Mouse (Mus musculus) heart, adult 2 months (tissue): ENCODE data around the gene P2rx4.

ENCODE experiments used
- CTCF ChIP-seq: fragments of 200-600 bp; IDR thresholded peaks from 2 replicates; pipeline ENCODE4 v1.8.1; 2022; ENCODE audit warnings: antibody characterized with exemption, mild to moderate bottlenecking, moderate library complexity
- EP300 ChIP-seq: fragments of 200-500 bp; IDR thresholded peaks from 2 replicates; pipeline ENCODE4 v1.6.1; 2011; ENCODE audit warnings: low read depth, low read length, control low read depth; ENCODE audit not compliant: insufficient read depth
- POLR2A ChIP-seq: fragments of 200-500 bp; IDR thresholded peaks from 2 replicates; pipeline ENCODE4 v1.6.1; 2011; ENCODE audit warnings: mild to moderate bottlenecking, low read depth, low read length, control low read depth; ENCODE audit not compliant: insufficient read depth

DNA sequence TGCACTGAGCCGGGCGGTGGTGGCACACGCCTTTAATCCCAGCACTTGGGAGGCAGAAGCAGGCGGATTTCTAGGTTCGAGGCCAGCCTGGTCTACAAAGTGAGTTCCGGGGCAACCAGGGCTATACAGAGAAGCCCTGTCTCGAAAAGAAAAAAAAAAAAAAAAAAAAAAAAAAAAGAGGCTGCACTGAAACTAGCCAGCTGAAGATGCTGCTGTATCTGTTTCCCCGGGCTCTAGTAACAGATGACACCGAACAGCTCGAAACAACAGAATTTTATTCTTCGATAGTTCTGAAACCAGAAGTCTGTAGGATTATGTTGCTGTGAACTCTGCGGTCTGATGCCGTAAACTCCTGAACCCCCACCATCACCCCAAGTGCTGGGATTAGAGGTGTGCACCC, 18.1 kb downstream of the P2rx4 start:
- no peak for TF ChIP-seq POLR2A
- TF ChIP-seq CTCF: no peak
- TF ChIP-seq EP300: no peak
